Mouse (Mus musculus) lung, adult 2 months (tissue): ENCODE measurements at regions not wholly inside any gene's neighbourhood (a gene's known extent, or its start where the extent isn't known, plus 50 kb on each side); places are given as distances from the start of the nearest gene placed in this dataset.

Experiments
- CTCF ChIP-seq: fragments of 200-500 bp; IDR thresholded peaks from 2 replicates; pipeline ENCODE4 v1.5.1; 2011; ENCODE audit warnings: mild to moderate bottlenecking, low read length, control low read depth; ENCODE audit not compliant: insufficient read depth
- POLR2A ChIP-seq: fragments of 200-500 bp; IDR thresholded peaks from 2 replicates; pipeline ENCODE4 v1.6.1; 2011; ENCODE audit warnings: low read depth, mild to moderate bottlenecking, control low read depth, low read length, borderline replicate concordance; ENCODE audit errors: extremely low read depth

DNA sequence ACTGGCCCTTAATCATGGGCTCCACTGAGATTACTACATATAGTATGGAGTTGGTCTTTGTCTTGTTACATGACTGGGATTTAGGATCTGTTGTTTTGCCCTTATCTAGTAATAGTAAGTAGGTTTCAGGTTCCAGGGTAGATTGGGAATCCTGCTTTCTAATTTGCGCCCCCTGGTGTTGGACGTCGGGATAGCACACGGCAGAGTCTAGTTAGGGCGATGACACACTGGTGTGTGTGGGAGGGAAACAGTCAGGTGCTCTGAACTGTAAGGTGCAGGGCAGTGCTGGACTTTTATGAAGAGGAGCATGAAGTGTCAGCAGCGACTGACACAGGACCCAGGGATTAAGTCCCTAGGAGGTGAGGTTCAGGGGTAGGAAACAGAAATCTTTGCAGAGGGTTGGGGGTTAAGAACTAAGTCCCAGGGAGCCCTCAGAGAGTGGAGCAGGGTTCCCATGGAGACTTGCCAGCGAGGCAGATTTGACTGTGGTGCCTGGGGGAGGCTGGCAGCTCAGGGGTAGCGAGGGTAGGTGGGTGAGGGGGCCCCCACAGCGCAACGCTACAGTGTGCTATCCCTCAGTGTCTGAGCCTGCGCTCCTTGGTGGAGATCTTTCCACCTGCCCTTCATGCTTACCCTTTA is 189.2 kb downstream of the Med10 start:
- TF ChIP-seq POLR2A, result no peak
- peak; percentile 59 for TF ChIP-seq CTCF
